Comparison of ENCODE assay signal across 23 mouse cellular contexts in the genomic region with DNA sequence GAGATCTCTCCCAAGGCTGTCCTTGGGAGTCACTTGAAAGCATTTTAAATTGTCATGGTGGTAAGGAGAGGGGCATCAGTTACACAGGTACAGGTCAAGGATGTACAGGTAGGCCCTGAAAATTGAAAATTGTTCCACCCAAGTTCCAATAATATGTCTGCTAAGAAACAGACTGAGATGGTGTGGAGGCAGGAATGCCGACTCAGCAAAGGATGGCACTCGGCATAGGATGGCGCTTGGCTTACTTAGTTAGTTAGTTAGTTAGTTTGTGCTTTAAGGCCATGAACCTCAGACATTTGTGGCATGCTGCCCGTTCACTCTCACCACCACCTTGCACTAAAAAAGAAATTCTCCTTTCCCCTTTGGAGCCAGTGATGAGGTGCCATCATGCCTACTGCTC.
A peak's percentile ranks its signal among the peaks of the same experiment; 100 is the strongest.
DNase-seq lines count a peak whose midpoint lies in the region; TF ChIP-seq lines count a peak whose summit lies in the region.
"Had no signal": no experiment of that assay in that cellular context is flagged by ENCODE, and none has a peak within 500 bp of the region (broad histone marks: within the 10 kb centered on the region; RNA-seq: fewer than 3 reads in every experiment).

No protein-coding gene starts in this region.

- H3K4me1 ChIP-seq in CH12.LX (ENCODE audit: control insufficient read depth in 1 of 2, insufficient read depth in 2 of 2) (peaks cover 21 to 61% of the 10 kb centered on the region in 2 experiments), E14TG2a.4 (replicated peaks; ENCODE audit: low read depth, low read length) (peaks cover 55% of the 10 kb centered on the region), ES-E14 (ENCODE audit: control insufficient read depth in 2 of 2, insufficient read depth in 2 of 2, low read length in 2 of 2, poor library complexity in 1 of 2) (peaks cover 20 to 33% of the 10 kb centered on the region in 2 experiments), MEL (ENCODE audit: control insufficient read depth in 1 of 2, insufficient read depth in 2 of 2, low read length in 2 of 2) (peaks cover 3 to 4% of the 10 kb centered on the region in 2 experiments; a peak in 2 of 4 replicates)

- no peaks in the 10 kb centered on the region for H3K79me2 ChIP-seq in CH12.LX (replicated peaks; ENCODE audit: control insufficient read depth, extremely low read depth, insufficient read depth, poor library complexity, severe bottlenecking)
- H3K79me2 ChIP-seq in MEL (ENCODE audit: control insufficient read depth, insufficient read depth, low read length, poor library complexity) = no peaks in the 10 kb centered on the region

- H3K36me3 ChIP-seq in CH12.LX (replicated peaks in 1 of 2; ENCODE audit: control insufficient read depth in 1 of 2, insufficient read depth in 1 of 2, low read length in 1 of 2) (no peaks in the 10 kb centered on the region), E14TG2a.4 (ENCODE audit: insufficient read depth, low read length) (no peaks in the 10 kb centered on the region), ES-E14 (ENCODE audit: control insufficient read depth, insufficient read depth, low read length, poor library complexity, severe bottlenecking) (no peaks in the 10 kb centered on the region), MEL (ENCODE audit: control insufficient read depth in 1 of 2, insufficient read depth in 2 of 2, low read length in 2 of 2) (no peaks in the 10 kb centered on the region)
- H3K36me3 ChIP-seq: G1E had no signal

- no peak for TF ChIP-seq EP300 in CH12.LX (IDR thresholded peaks at IDR 0.05; ENCODE audit: low read length)
- no peak for TF ChIP-seq EP300 in MEL (IDR thresholded peaks at IDR 0.05; ENCODE audit: low read depth in 1 of 2, low read length in 2 of 2)

- intact Hi-C loops in left cerebral cortex, postnatal 25 days (cut with DNase I) = no loop called here
- intact Hi-C loops in heart, postnatal 10 days (cut with DNase I) = no loop called here

- H3K9me3 ChIP-seq in CH12.LX (replicated peaks; ENCODE audit: low read length) (peaks cover 4% of the 10 kb centered on the region), E14TG2a.4 (ENCODE audit: low read length) (no peaks in the 10 kb centered on the region), ES-E14 (ENCODE audit: control insufficient read depth, insufficient read depth, low read depth, low read length) (no peaks in the 10 kb centered on the region), MEL (replicated peaks; ENCODE audit: insufficient read depth, low read length) (no peaks in the 10 kb centered on the region)

- DNase-seq in CH12.LX (ENCODE audit: extremely low read depth) (no peak), ES-E14 (ENCODE audit: low read depth, low spot score) (no peak), MEL (ENCODE audit: low read depth, low spot score) (no peak)
- no peak for DNase-seq in left cerebral cortex, postnatal 25 days (ENCODE audit: low spot score in 2 of 2)
- DNase-seq in layer of hippocampus, postnatal 14 days (ENCODE audit: low spot score in 2 of 2) = no peak
- DNase-seq in heart, postnatal 10 days = no peak
- no peak for DNase-seq in yolk sac, embryonic 10.5 days (ENCODE audit: low spot score)
- DNase-seq: adrenal gland, adult 2 months; adrenal gland, adult 8-10 months; adrenal gland, postnatal 10 days; adrenal gland, postnatal 14 days; adrenal gland, postnatal 25 days; adrenal gland, postnatal 36 days; B cell, adult 2 months; cerebellum, adult 11 months; cerebellum, adult 11-12 months; cerebellum, adult 18-20 months; cerebellum, adult 2 months; cerebellum, adult 8-10 months; cerebellum, adult 9-10 months had no signal

- TF ChIP-seq POLR2A in CH12.LX (IDR thresholded peaks at IDR 0.05; ENCODE audit: low read depth, low read length) = no peak
- no peak for TF ChIP-seq POLR2A in MEL (IDR thresholded peaks at IDR 0.05; ENCODE audit: control insufficient read depth in 1 of 2, insufficient read depth in 1 of 2, low read depth in 1 of 2, low read length in 2 of 2, poor library complexity in 1 of 2)

- no peak overlapping the region for H3K27ac ChIP-seq in CH12.LX (ENCODE audit: insufficient read depth, low read depth)
- H3K27ac ChIP-seq in ES-E14 (ENCODE audit: insufficient read depth, low read depth, low read length, poor library complexity, severe bottlenecking) = no peak overlapping the region; the same call in 1 of the 2 replicates
- H3K27ac ChIP-seq in MEL (ENCODE audit: control insufficient read depth, low read depth, low read length) = no peak overlapping the region

- H3K4me2 ChIP-seq in CH12.LX (ENCODE audit: insufficient read depth, low read depth, poor library complexity, severe bottlenecking) = no peak overlapping the region

- H3K27me3 ChIP-seq in CH12.LX (replicated peaks) (no peaks in the 10 kb centered on the region), E14TG2a.4 (ENCODE audit: insufficient read depth, low read length) (no peaks in the 10 kb centered on the region), MEL (ENCODE audit: control insufficient read depth in 1 of 2, insufficient read depth in 2 of 2, low read length in 2 of 2) (no peaks in the 10 kb centered on the region)
- H3K27me3 ChIP-seq: Patski had no signal

- in situ Hi-C loops in CH12.LX (cut with MboI; ENCODE audit: low pct_ligation_motif_present, low pct_unique_long_range_greater_than_20kb, low sequenced_read_pairs) (no loop called here), ES-E14 (cut with MboI; ENCODE audit: low sequenced_read_pairs in 2 of 2, unreplicated experiment in 2 of 2) (no loop called here)

- TF ChIP-seq RAD21 in CH12.LX (IDR thresholded peaks at IDR 0.05; ENCODE audit: low read depth, low read length) (no peak), MEL (IDR thresholded peaks at IDR 0.05; ENCODE audit: low read depth, low read length) (no peak)

- no peak overlapping the region for H3K4me3 ChIP-seq in CH12.LX (replicated peaks in 1 of 3; ENCODE audit: low read depth in 2 of 3, low read length in 2 of 3, poor library complexity in 1 of 3)
- 0 out of 2 replicates have a peak overlapping the region, but pooled peaks have one; percentile 20 for H3K4me3 ChIP-seq in E14TG2a.4 (replicated peaks; ENCODE audit: low read length)
- 0 out of 4 replicates have a peak overlapping the region, but pooled peaks of 1 of the 2 experiments have one; percentile 28 for H3K4me3 ChIP-seq in ES-E14 (ENCODE audit: insufficient read depth in 1 of 2, low read depth in 1 of 2, low read length in 2 of 2, poor library complexity in 1 of 2, severe bottlenecking in 1 of 2)
- no peak overlapping the region for H3K4me3 ChIP-seq in MEL (ENCODE audit: control insufficient read depth in 1 of 2, insufficient read depth in 1 of 2, low read depth in 2 of 2, low read length in 2 of 2)

- dilution Hi-C loops in CH12.LX (cut with MboI; ENCODE audit: extremely low pct_ligation_motif_present, extremely low pct_unique_long_range_greater_than_20kb, low sequenced_read_pairs) = no loop called here

- TF ChIP-seq CTCF in CH12.LX (conservative IDR thresholded peaks at IDR 0.05 in 1 of 2, IDR thresholded peaks at IDR 0.05 in 1 of 2; ENCODE audit: low read depth in 2 of 2, low read length in 2 of 2) = no peak
- TF ChIP-seq CTCF in E14TG2a.4 (conservative IDR thresholded peaks at IDR 0.05; ENCODE audit: low read length) = no peak
- no peak for TF ChIP-seq CTCF in MEL (IDR thresholded peaks at IDR 0.05 in 2 of 3, conservative IDR thresholded peaks at IDR 0.05 in 1 of 3; ENCODE audit: control insufficient read depth in 1 of 3, insufficient read depth in 1 of 3, low read depth in 2 of 3, low read length in 3 of 3, poor library complexity in 1 of 3, severe bottlenecking in 1 of 3)

- H3K9ac ChIP-seq in CH12.LX (ENCODE audit: insufficient read depth, low read depth) = no peak overlapping the region
- H3K9ac ChIP-seq in ES-E14 (ENCODE audit: insufficient read depth, low read depth, low read length, poor library complexity, severe bottlenecking) = no peak overlapping the region
- no peak overlapping the region for H3K9ac ChIP-seq in MEL (ENCODE audit: control insufficient read depth, low read depth, low read length, poor library complexity, severe bottlenecking)

TF ChIP-seq in CH12.LX, 34 proteins besides CTCF, POLR2A, EP300 and RAD21:
- TF ChIP-seq UBTF (IDR thresholded peaks at IDR 0.05; ENCODE audit: low read depth, low read length) (no peak), POLR2AphosphoS2 (IDR thresholded peaks at IDR 0.05; ENCODE audit: low read depth, low read length) (no peak), CHD1 (IDR thresholded peaks at IDR 0.05; ENCODE audit: low read depth, low read length) (no peak), MAX (IDR thresholded peaks at IDR 0.05; ENCODE audit: low read length) (no peak), NELFE (IDR thresholded peaks at IDR 0.05; ENCODE audit: low read depth, low read length) (no peak), MAFK (IDR thresholded peaks at IDR 0.05; ENCODE audit: insufficient replicate concordance, low read length) (peak; percentile 90), ZKSCAN1 (IDR thresholded peaks at IDR 0.05; ENCODE audit: borderline replicate concordance, low read depth, low read length) (no peak)

TF ChIP-seq in ES-E14, 5 proteins besides CTCF, POLR2A, EP300 and RAD21:
- TF ChIP-seq MAFK (IDR thresholded peaks at IDR 0.05; ENCODE audit: insufficient read depth, low read depth, low read length) (peak; percentile 79; the same call in 1 of the 2 replicates), ZNF384 (IDR thresholded peaks at IDR 0.05; ENCODE audit: low read depth, low read length) (no peak)

TF ChIP-seq in MEL, 35 proteins besides CTCF, POLR2A, EP300 and RAD21:
- TF ChIP-seq JUND (IDR thresholded peaks at IDR 0.05; ENCODE audit: low read depth, low read length) = no peak
- TF ChIP-seq MAFK (IDR thresholded peaks at IDR 0.05; ENCODE audit: borderline replicate concordance, low read depth, low read length) = peak; percentile 89
